Mouse (Mus musculus): ENCODE data around the gene Gm5737. TPM values are rescaled to one million over a fixed set of nuclear protein-coding genes. Genes with fewer than 3 reads are reported as not detected.

The Gm5737 gene
- polyA plus RNA-seq, 1 experiment from 2014 or later, result not detected

GRCm38 (mm10) chr7:120867720-120868119 lies 55.6 kb downstream of the Gm5737 start:
- ATAC-seq, result no peak
- Histone ChIP-seq H3K27me3 (ENCODE audit: insufficient read depth, low read length) (no peaks in the 10 kb centered on the region), H3K9me3 (ENCODE audit: low read length) (no peaks in the 10 kb centered on the region), H3K27ac (ENCODE audit: low read depth) (peak overlapping the region; percentile 61), H3K36me3 (replicated peaks; ENCODE audit: insufficient read depth, low read length) (peaks cover 7% of the 10 kb centered on the region; the same call in 1 of the 2 replicates), H3K4me2 (ENCODE audit: low read depth, low read length) (no peak overlapping the region), H3K9ac (replicated peaks) (no peak overlapping the region), H3K4me3 (ENCODE audit: low read depth, low read length) (no peak overlapping the region), H3K4me1 (ENCODE audit: insufficient read depth) (peaks cover 72% of the 10 kb centered on the region)
- DNase-seq, result no peak
- WGBS (ENCODE audit: insufficient replicate concordance), result 72% methylated on average over 1 of the region's 1 CpGs
- TF ChIP-seq EP300 (IDR thresholded peaks at IDR 0.05; ENCODE audit: low read depth) (no peak), CTCF (IDR thresholded peaks at IDR 0.05; ENCODE audit: low read depth) (no peak)

GRCm38 (mm10) chr7:120869883-120870282 lies 57.7 kb downstream of the Gm5737 start:
- Histone ChIP-seq H3K9ac (replicated peaks) (no peak overlapping the region), H3K27me3 (ENCODE audit: insufficient read depth, low read length) (no peaks in the 10 kb centered on the region), H3K4me3 (ENCODE audit: low read depth, low read length) (no peak overlapping the region), H3K27ac (ENCODE audit: low read depth) (peak overlapping the region; percentile 63; the same call in 1 of the 2 replicates), H3K9me3 (ENCODE audit: low read length) (no peaks in the 10 kb centered on the region), H3K4me1 (ENCODE audit: insufficient read depth) (peaks cover 54% of the 10 kb centered on the region), H3K36me3 (replicated peaks; ENCODE audit: insufficient read depth, low read length) (peaks cover 23% of the 10 kb centered on the region), H3K4me2 (ENCODE audit: low read depth, low read length) (no peak overlapping the region)
- no peak for DNase-seq
- no peak for ATAC-seq
- no peak for TF ChIP-seq CTCF (IDR thresholded peaks at IDR 0.05; ENCODE audit: low read depth)
- no peak for TF ChIP-seq EP300 (IDR thresholded peaks at IDR 0.05; ENCODE audit: low read depth)
- WGBS (ENCODE audit: insufficient replicate concordance), result 36% methylated on average over 5 of the region's 5 CpGs

- Histone ChIP-seq H3K27me3 (ENCODE audit: insufficient read depth, low read length) (no peaks in the 10 kb centered on the region), H3K9ac (replicated peaks) (no peak overlapping the region), H3K9me3 (ENCODE audit: low read length) (no peaks in the 10 kb centered on the region), H3K4me1 (ENCODE audit: insufficient read depth) (peaks cover 48% of the 10 kb centered on the region), H3K27ac (ENCODE audit: low read depth) (peak overlapping the region; percentile 13; the same call in 1 of the 2 replicates), H3K4me3 (ENCODE audit: low read depth, low read length) (no peak overlapping the region), H3K36me3 (replicated peaks; ENCODE audit: insufficient read depth, low read length) (peaks cover 24% of the 10 kb centered on the region), H3K4me2 (ENCODE audit: low read depth, low read length) (no peak overlapping the region)
- ATAC-seq (no peak), DNase-seq (no peak)
- WGBS (ENCODE audit: insufficient replicate concordance), result 73% methylated on average over 5 of the region's 5 CpGs
- TF ChIP-seq EP300 (IDR thresholded peaks at IDR 0.05; ENCODE audit: low read depth) (no peak), CTCF (IDR thresholded peaks at IDR 0.05; ENCODE audit: low read depth) (no peak)
Observed at GRCm38 (mm10) chr7:120870431-120871008, 58.4 kb downstream of the Gm5737 start.

GRCm38 (mm10) chr7:120873083-120873482 lies 60.9 kb downstream of the Gm5737 start:
- Histone ChIP-seq H3K4me2 (ENCODE audit: low read depth, low read length) (no peak overlapping the region), H3K4me3 (ENCODE audit: low read depth, low read length) (no peak overlapping the region), H3K27me3 (ENCODE audit: insufficient read depth, low read length) (no peaks in the 10 kb centered on the region), H3K9ac (replicated peaks) (no peak overlapping the region), H3K9me3 (ENCODE audit: low read length) (no peaks in the 10 kb centered on the region), H3K27ac (ENCODE audit: low read depth) (no peak overlapping the region), H3K4me1 (ENCODE audit: insufficient read depth) (peaks cover 30% of the 10 kb centered on the region), H3K36me3 (replicated peaks; ENCODE audit: insufficient read depth, low read length) (peaks cover 35% of the 10 kb centered on the region)
- WGBS (ENCODE audit: insufficient replicate concordance), result 79% methylated on average over 12 of the region's 12 CpGs
- ATAC-seq, result no peak
- no peak for DNase-seq
- TF ChIP-seq CTCF (IDR thresholded peaks at IDR 0.05; ENCODE audit: low read depth) (no peak), EP300 (IDR thresholded peaks at IDR 0.05; ENCODE audit: low read depth) (no peak)

- Histone ChIP-seq H3K4me1 (ENCODE audit: insufficient read depth) (peaks cover 22% of the 10 kb centered on the region), H3K36me3 (replicated peaks; ENCODE audit: insufficient read depth, low read length) (peaks cover 38% of the 10 kb centered on the region)
Observed at GRCm38 (mm10) chr7:120874021-120874420, 61.9 kb downstream of the Gm5737 start.

GRCm38 (mm10) chr7:120874764-120875539 lies 62.8 kb downstream of the Gm5737 start:
- Histone ChIP-seq H3K4me3 (ENCODE audit: low read depth, low read length) (peak overlapping the region; percentile 24), H3K36me3 (replicated peaks; ENCODE audit: insufficient read depth, low read length) (peaks cover 45% of the 10 kb centered on the region), H3K4me1 (ENCODE audit: insufficient read depth) (peaks cover 19% of the 10 kb centered on the region), H3K27me3 (ENCODE audit: insufficient read depth, low read length) (no peaks in the 10 kb centered on the region), H3K9ac (replicated peaks) (peak overlapping the region; percentile 48), H3K4me2 (ENCODE audit: low read depth, low read length) (peak overlapping the region; percentile 60), H3K9me3 (ENCODE audit: low read length) (no peaks in the 10 kb centered on the region), H3K27ac (ENCODE audit: low read depth) (peak overlapping the region; percentile 94)
- 43% methylated on average over 7 of the region's 7 CpGs for WGBS (ENCODE audit: insufficient replicate concordance)
- peak; percentile 21 for TF ChIP-seq CTCF (IDR thresholded peaks at IDR 0.05; ENCODE audit: low read depth)
- TF ChIP-seq EP300 (IDR thresholded peaks at IDR 0.05; ENCODE audit: low read depth), result peak; percentile 97
- peak; percentile 71 for DNase-seq
- ATAC-seq, result peak; percentile 97

More at GRCm38 (mm10) chr7:120874021-120874420, 61.9 kb downstream of the Gm5737 start:
- peak overlapping the region; percentile 60; the same call in 1 of the 2 replicates for H3K4me2 ChIP-seq (ENCODE audit: low read depth, low read length)
- ATAC-seq (no peak), DNase-seq (no peak)
- no peaks in the 10 kb centered on the region for H3K9me3 ChIP-seq (ENCODE audit: low read length)
- H3K27ac ChIP-seq (ENCODE audit: low read depth), result peak overlapping the region; percentile 94
- 91% methylated on average over 3 of the region's 3 CpGs for WGBS (ENCODE audit: insufficient replicate concordance)
- H3K4me3 ChIP-seq (ENCODE audit: low read depth, low read length), result no peak overlapping the region
- no peak for TF ChIP-seq EP300 (IDR thresholded peaks at IDR 0.05; ENCODE audit: low read depth)
- no peak for TF ChIP-seq CTCF (IDR thresholded peaks at IDR 0.05; ENCODE audit: low read depth)
- no peak overlapping the region for H3K9ac ChIP-seq (replicated peaks)
- H3K27me3 ChIP-seq (ENCODE audit: insufficient read depth, low read length), result no peaks in the 10 kb centered on the region

Measured in liver, postnatal 0 days (tissue).